Mouse (Mus musculus) forebrain, postnatal 0 days (tissue): ENCODE measurements around the gene Arrdc1. TPM values are rescaled to one million over a fixed set of nuclear protein-coding genes. Genes with fewer than 3 reads are reported as not detected.

Source experiments
- ATAC-seq: fragments of 200-750 bp; cut with Nextera tagmentation; 2 replicates; pipeline ENCODE4 v1.8.0; 2017; ENCODE audit warnings: mild to moderate bottlenecking, moderate library complexity
- DNase-seq: peaks from one replicate; pipeline ENCODE4 v3.0.0-alpha.2; 2015
- H3K27ac ChIP-seq: fragments of 300-500 bp; sonication (generic); 2 replicates; pipeline ENCODE4 v1.5.1; 2014; ENCODE audit warnings: low read depth, mild to moderate bottlenecking, antibody characterized with exemption, low read length, moderate library complexity, mixed read lengths
- H3K27me3 ChIP-seq: fragments of 300-500 bp; sonication (generic); 2 replicates; pipeline ENCODE4 v1.6.1; 2014; ENCODE audit warnings: mild to moderate bottlenecking, low read length, mixed read lengths; ENCODE audit not compliant: insufficient read depth
- H3K36me3 ChIP-seq: fragments of 300-500 bp; sonication (generic); 2 replicates; pipeline ENCODE4 v1.6.1; 2014; ENCODE audit warnings: mild to moderate bottlenecking, moderate library complexity; ENCODE audit not compliant: insufficient read depth
- H3K4me1 ChIP-seq: fragments of 300-500 bp; sonication (generic); 2 replicates; pipeline ENCODE4 v1.6.1; 2014; ENCODE audit warnings: antibody characterized with exemption; ENCODE audit not compliant: insufficient read depth
- H3K4me2 ChIP-seq: fragments of 300-500 bp; sonication (generic); 2 replicates; pipeline ENCODE4 v1.6.1; 2014; ENCODE audit warnings: low read depth, mild to moderate bottlenecking, moderate library complexity
- H3K4me3 ChIP-seq: fragments of 300-500 bp; sonication (generic); 2 replicates; pipeline ENCODE4 v1.5.1; 2014; ENCODE audit warnings: low read depth, low read length, mixed read lengths
- H3K9ac ChIP-seq: fragments of 300-500 bp; sonication (generic); 2 replicates; pipeline ENCODE4 v1.6.1; 2014; ENCODE audit warnings: mild to moderate bottlenecking
- H3K9me3 ChIP-seq: fragments of 300-500 bp; sonication (generic); 2 replicates; pipeline ENCODE4 v1.6.1; 2016; ENCODE audit warnings: low read length
- CTCF ChIP-seq: sonication (generic); IDR thresholded peaks from 2 replicates; pipeline ENCODE4 v1.5.1; 2016; ENCODE audit warnings: antibody characterized with exemption, control low read depth, low read depth
- WGBS: fragments of 180-500 bp; shearing (Covaris S2); extraction: QIAGEN DNeasy Blood & Tissue Kit; methylation state at CpG from one replicate; pipeline ENCODE4 v1.1.7; 2014; 5-methylcytosine and 5-hydroxymethylcytosine counted together
- microRNA-seq, 2 experiments: library from miRNA; unstranded; fragments of <30 nt; microRNA quantifications; one replicate each; pipeline ENCODE4; 2016
- polyA plus RNA-seq: library from polyadenylated mRNA; unstranded; fragments of >200 nt; fragmentation: Nextera tagmentation; extraction: Ambion mirVana; gene quantifications from 2 replicates; pipeline ENCODE4 v1.2.1, GENCODE M21; 2015
- total RNA-seq: library from RNA; depleted of rRNA; stranded (reverse); fragments of >200 nt; gene quantifications from 2 replicates; pipeline ENCODE4 v1.2.3, GENCODE M21; 2014; rRNA removed

The Arrdc1 gene
- total and polyA plus RNA-seq, 2 experiments from 2014 or later: 35.3 to 44.3 TPM

DNA sequence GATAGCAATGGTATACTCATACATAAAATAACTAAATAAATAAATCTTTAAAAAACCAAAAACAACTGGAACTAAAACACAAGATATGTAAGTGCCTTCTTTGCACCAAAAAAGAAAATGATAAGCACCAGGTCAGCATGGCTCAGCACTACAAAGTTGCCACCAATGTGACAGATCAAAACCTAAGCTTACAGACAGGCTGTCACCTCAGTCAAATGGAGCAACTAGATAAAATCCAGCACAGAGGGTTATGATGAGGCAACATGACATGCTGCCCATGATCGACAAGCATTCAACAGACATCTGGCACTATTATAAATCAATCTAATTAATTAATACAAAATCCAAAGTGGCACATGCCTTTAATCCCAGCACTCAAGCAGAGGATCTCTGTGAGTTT lies 40.8 kb downstream of the Arrdc1 start:
- no peak for TF ChIP-seq CTCF
- no peaks in the 10 kb centered on the region for H3K9me3 ChIP-seq
- ATAC-seq: no peak

GRCm38 (mm10) chr2:24892318-24892717 lies 42.7 kb downstream of the Arrdc1 start:
- Histone ChIP-seq H3K4me2 (no peak overlapping the region), H3K27me3 (no peaks in the 10 kb centered on the region), H3K9ac (no peak overlapping the region), H3K27ac (no peak overlapping the region), H3K4me1 (no peaks in the 10 kb centered on the region), H3K9me3 (no peaks in the 10 kb centered on the region), H3K4me3 (no peak overlapping the region), H3K36me3 (no peaks in the 10 kb centered on the region)
- ATAC-seq: no peak
- WGBS: 93% methylated on average over 5 of the region's 5 CpGs
- no peak for DNase-seq
- TF ChIP-seq CTCF: no peak

More for the DNA sequence above, 40.8 kb downstream of the Arrdc1 start:
- DNase-seq: no peak
- Histone ChIP-seq H3K4me3 (no peak overlapping the region), H3K4me1 (no peaks in the 10 kb centered on the region), H3K36me3 (0 out of 2 replicates have a peak, but pooled peaks cover 3% of the 10 kb centered on the region), H3K27me3 (no peaks in the 10 kb centered on the region), H3K4me2 (no peak overlapping the region), H3K27ac (no peak overlapping the region), H3K9ac (no peak overlapping the region)
- WGBS: 82% methylated on average over 1 of the region's 1 CpGs

DNA sequence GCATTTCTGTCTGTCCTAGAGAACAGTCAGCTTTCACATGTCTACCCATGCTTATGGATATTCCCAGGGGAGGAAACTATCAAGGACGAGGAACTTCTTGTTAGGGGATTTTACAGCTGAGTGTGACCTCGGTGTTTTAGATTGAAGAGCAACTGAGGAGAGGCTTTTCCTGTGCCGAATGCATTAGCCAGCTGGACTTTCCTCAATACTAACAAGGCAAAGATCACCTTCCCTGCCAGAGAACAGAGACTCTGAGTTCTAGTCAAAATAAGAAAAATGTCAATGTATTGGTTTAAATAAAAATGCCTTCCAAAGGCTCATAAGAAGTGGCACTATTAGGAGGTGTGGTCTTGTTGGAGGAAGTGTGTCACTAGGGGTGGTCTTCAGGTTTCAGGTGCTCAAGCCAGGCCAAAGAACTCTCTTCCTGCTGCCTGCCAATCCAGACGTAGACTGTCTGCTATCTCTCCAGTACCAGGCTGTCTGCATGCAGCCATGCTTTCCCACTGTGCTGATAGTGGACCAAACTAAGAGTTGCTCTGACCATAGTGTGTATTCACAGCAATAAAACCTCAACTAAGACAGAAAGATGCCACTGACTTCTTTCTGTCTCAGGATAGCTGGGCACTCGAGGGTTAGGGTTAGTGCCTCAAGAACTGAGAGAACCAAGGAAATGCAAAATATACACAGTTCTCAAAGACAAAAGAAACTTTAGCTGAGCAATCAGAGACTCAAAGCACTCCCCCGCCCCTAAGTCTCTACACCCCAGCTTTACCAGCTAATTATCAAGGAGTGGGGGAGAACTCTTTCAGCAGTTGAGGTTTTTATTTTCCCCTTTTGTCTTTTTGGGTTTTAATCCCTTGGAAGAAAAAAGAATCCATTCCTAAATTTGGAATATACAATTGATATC lies 44.3 kb downstream of the Arrdc1 start:
- Histone ChIP-seq H3K27ac (no peak overlapping the region), H3K4me2 (no peak overlapping the region), H3K9ac (no peak overlapping the region), H3K36me3 (peaks cover 6% of the 10 kb centered on the region; the same call in 1 of the 2 replicates), H3K4me3 (no peak overlapping the region), H3K27me3 (no peaks in the 10 kb centered on the region), H3K4me1 (no peaks in the 10 kb centered on the region), H3K9me3 (no peaks in the 10 kb centered on the region)
- no peak for ATAC-seq
- no peak for DNase-seq
- WGBS: 59% methylated on average over 6 of the region's 6 CpGs
- no peak for TF ChIP-seq CTCF

DNA sequence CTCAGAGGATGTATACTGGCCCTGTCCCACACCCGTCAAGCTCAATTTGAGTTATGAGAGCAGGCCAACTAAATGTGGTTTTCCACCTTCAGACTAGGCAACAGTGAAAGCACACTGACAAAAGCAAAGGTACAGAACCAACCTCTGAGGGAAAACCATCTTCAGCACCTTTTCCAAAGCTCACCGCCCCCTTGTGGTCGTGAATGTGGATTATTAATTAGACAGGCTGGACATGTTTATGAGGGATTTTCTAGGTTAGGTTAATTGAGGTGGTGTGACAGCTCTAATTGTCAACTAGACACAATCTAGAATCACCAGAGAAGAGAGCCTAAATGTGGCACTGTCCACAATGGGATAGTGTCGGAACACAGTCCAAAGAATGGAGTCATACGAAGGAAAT lies 46.2 kb downstream of the Arrdc1 start:
- H3K27ac ChIP-seq: no peak overlapping the region
- peaks cover 14% of the 10 kb centered on the region for H3K36me3 ChIP-seq
- WGBS: 84% methylated on average over 5 of the region's 5 CpGs
- H3K9ac ChIP-seq: no peak overlapping the region
- H3K4me2 ChIP-seq: no peak overlapping the region
- TF ChIP-seq CTCF: peak; percentile 30
- no peaks in the 10 kb centered on the region for H3K27me3 ChIP-seq
- H3K4me3 ChIP-seq: no peak overlapping the region
- H3K4me1 ChIP-seq: no peaks in the 10 kb centered on the region
- DNase-seq: no peak
- no peak for ATAC-seq
- H3K9me3 ChIP-seq: no peaks in the 10 kb centered on the region

DNA sequence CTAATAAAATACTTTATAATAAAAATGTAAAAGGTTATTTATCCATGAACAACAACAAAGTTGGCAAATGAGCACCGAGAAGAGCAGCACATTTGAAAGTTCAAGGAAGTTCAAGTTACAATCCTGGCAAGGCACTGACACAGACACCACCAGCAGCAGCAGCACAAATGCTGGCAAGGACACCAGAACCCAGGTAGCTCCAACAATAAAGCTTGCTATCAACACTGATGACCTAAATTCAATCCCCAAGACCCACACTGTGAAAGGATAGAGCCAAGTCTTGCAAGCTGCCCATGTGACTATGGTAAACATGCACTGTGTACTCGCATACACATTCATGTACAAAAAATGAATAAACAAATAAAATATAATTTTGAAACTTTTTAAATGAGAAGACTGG lies 54.4 kb downstream of the Arrdc1 start:
- Histone ChIP-seq H3K9ac (no peak overlapping the region), H3K27me3 (no peaks in the 10 kb centered on the region), H3K4me2 (no peak overlapping the region), H3K9me3 (no peaks in the 10 kb centered on the region), H3K4me3 (no peak overlapping the region), H3K4me1 (no peaks in the 10 kb centered on the region), H3K27ac (no peak overlapping the region), H3K36me3 (peaks cover 46% of the 10 kb centered on the region)
- no peak for TF ChIP-seq CTCF
- 98% methylated on average over 2 of the region's 2 CpGs for whole genome bisulfite sequencing
- ATAC-seq (no peak), DNase-seq (no peak)

Small RNA genes lying within 50 kb of the gene (microRNA-seq; reads per million reads assigned to microRNA genes)
- gene Gm22875: 0 reads per million in 2 experiments

Other genes starting within 250 kb of the Arrdc1 start
- 40.4 and 41.7 TPM in 2 replicates for gene Cacna1b, start 172.1 kb downstream of the Arrdc1 start, total RNA-seq
- gene Cacna1b, start 172.1 kb downstream of the Arrdc1 start, polyA plus RNA-seq: 4.1 and 7.9 TPM in 2 replicates
- 72.4 and 89.4 TPM in 2 replicates for gene Ehmt1, start 15.6 kb downstream of the Arrdc1 start, total RNA-seq
- 44.2 and 72.1 TPM in 2 replicates for gene Ehmt1, start 15.6 kb downstream of the Arrdc1 start, polyA plus RNA-seq
- 34.9 and 39.9 TPM in 2 replicates for gene Zmynd19, start 14.5 kb upstream of the Arrdc1 start, total RNA-seq
- 19.2 and 21.9 TPM in 2 replicates for gene Zmynd19, start 14.5 kb upstream of the Arrdc1 start, polyA plus RNA-seq
- 42.9 and 54.0 TPM in 2 replicates for gene Dph7, start 27.1 kb upstream of the Arrdc1 start, total RNA-seq
- gene Dph7, start 27.1 kb upstream of the Arrdc1 start, polyA plus RNA-seq: 40.8 and 45.1 TPM in 2 replicates
- 79.4 and 123 TPM in 2 replicates for gene Mrpl41, start 39.8 kb upstream of the Arrdc1 start, total RNA-seq
- gene Mrpl41, start 39.8 kb upstream of the Arrdc1 start, polyA plus RNA-seq: 174 and 203 TPM in 2 replicates
- gene Pnpla7, start 40.8 kb upstream of the Arrdc1 start, total RNA-seq: 5.0 TPM in 2 replicates
- gene Pnpla7, start 40.8 kb upstream of the Arrdc1 start, polyA plus RNA-seq: 2.7 and 3.1 TPM in 2 replicates
- 285 and 329 TPM in 2 replicates for gene Nsmf, start 119.1 kb upstream of the Arrdc1 start, total RNA-seq
- 258 and 262 TPM in 2 replicates for gene Nsmf, start 119.1 kb upstream of the Arrdc1 start, polyA plus RNA-seq
- not detected in 2 replicates for gene Entpd8, start 145.1 kb upstream of the Arrdc1 start, total RNA-seq
- gene Entpd8, start 145.1 kb upstream of the Arrdc1 start, polyA plus RNA-seq: not detected in 2 replicates
- not detected in 2 replicates for gene Noxa1, start 159.9 kb upstream of the Arrdc1 start, total RNA-seq
- not detected in 2 replicates for gene Noxa1, start 159.9 kb upstream of the Arrdc1 start, polyA plus RNA-seq
- gene Nrarp, start 245.5 kb upstream of the Arrdc1 start, total RNA-seq: 38.2 and 40.0 TPM in 2 replicates
- gene Nrarp, start 245.5 kb upstream of the Arrdc1 start, polyA plus RNA-seq: 17.0 and 17.8 TPM in 2 replicates